Mouse (Mus musculus) midbrain, embryonic 16.5 days (tissue): Measurements from ENCODE around the gene Lgals9. TPM values are rescaled to one million over a fixed set of nuclear protein-coding genes. Genes with fewer than 3 reads are reported as not detected.

Experiments
- ATAC-seq: fragments of 200-750 bp; cut with Nextera tagmentation; 2 replicates; pipeline ENCODE4 v1.8.0; 2017; ENCODE audit warnings: moderate TSS enrichment
- H3K27ac ChIP-seq: fragments of 300-500 bp; sonication (generic); 2 replicates; pipeline ENCODE4 v1.5.1; 2014; ENCODE audit warnings: mild to moderate bottlenecking, low read length, mixed read lengths
- H3K27me3 ChIP-seq: fragments of 300-500 bp; sonication (generic); 2 replicates; pipeline ENCODE4 v1.6.1; 2014; ENCODE audit warnings: low read depth, low read length, mixed read lengths; ENCODE audit not compliant: control insufficient read depth, insufficient read depth
- H3K36me3 ChIP-seq: fragments of 300-500 bp; sonication (generic); 2 replicates; pipeline ENCODE4 v1.6.1; 2014; ENCODE audit warnings: mild to moderate bottlenecking, low read length, moderate library complexity, mixed read lengths; ENCODE audit not compliant: control insufficient read depth, insufficient read depth
- H3K4me1 ChIP-seq: fragments of 300-500 bp; sonication (generic); 2 replicates; pipeline ENCODE4 v1.6.1; 2014; ENCODE audit warnings: mild to moderate bottlenecking, low read length, mixed read lengths; ENCODE audit not compliant: control insufficient read depth, insufficient read depth
- H3K4me2 ChIP-seq: fragments of 300-500 bp; sonication (generic); 2 replicates; pipeline ENCODE4 v1.6.1; 2014; ENCODE audit warnings: mild to moderate bottlenecking, low read length, mixed read lengths
- H3K4me3 ChIP-seq: fragments of 300-500 bp; sonication (generic); 2 replicates; pipeline ENCODE4 v1.5.1; 2014; ENCODE audit warnings: low read depth, mild to moderate bottlenecking, low read length, moderate library complexity, mixed read lengths
- H3K9ac ChIP-seq: fragments of 300-500 bp; sonication (generic); 2 replicates; pipeline ENCODE4 v1.6.1; 2014; ENCODE audit warnings: low read depth, low read length, mixed read lengths
- H3K9me3 ChIP-seq: fragments of 300-500 bp; sonication (generic); replicated peaks from 2 replicates; pipeline ENCODE4 v1.6.1; 2014; ENCODE audit warnings: mild to moderate bottlenecking, low read length, mixed read lengths; ENCODE audit not compliant: control insufficient read depth, poor library complexity, severe bottlenecking
- WGBS: fragments of 180-500 bp; shearing (Covaris S2); extraction: QIAGEN DNeasy Blood & Tissue Kit; methylation state at CpG from one replicate; pipeline ENCODE4 v1.1.7; 2014; 5-methylcytosine and 5-hydroxymethylcytosine counted together
- polyA plus RNA-seq: library from polyadenylated mRNA; unstranded; fragments of >200 nt; fragmentation: Nextera tagmentation; extraction: Ambion mirVana; gene quantifications from 2 replicates; pipeline ENCODE4 v1.2.1, GENCODE M21; 2015

The Lgals9 gene
- polyA plus RNA-seq, 1 experiment from 2014 or later: 8.0 TPM

DNA sequence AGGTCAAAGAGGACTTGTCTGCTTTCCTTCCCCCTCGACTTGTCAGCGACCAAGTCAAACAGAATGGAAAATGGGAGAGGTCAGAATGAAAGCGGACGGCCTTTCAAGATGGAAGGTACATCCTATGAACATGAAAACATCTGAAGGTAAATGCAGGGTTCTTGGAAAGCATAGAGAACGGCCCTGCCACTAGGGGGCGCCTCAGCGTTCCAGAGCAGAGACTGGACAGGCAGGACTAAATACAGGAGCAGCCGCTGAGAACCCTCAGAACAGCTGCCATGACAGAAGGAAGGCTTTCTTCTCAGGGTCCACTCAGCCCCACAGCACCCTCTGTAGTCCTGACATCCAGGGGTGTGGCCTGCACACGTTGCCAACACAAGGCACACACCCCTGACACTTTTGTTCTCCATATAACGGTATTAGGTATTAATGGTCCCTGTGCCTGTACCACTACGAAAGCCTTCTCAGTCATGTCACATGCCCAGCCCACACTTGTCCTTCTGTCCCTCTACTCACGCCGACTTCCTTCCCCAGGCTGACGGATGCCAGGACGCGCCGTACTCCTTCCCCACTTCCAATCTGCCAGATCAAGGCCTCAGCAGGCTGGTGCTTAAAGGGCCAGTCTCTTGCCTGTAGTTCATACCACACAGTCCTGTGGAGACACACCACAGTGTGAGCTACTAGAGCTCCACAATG, 35.2 kb upstream of the Lgals9 start:
- no peak for ATAC-seq
- WGBS: 84% methylated on average over 17 of the region's 17 CpGs
- Histone ChIP-seq H3K27me3 (no peaks in the 10 kb centered on the region), H3K4me3 (no peak overlapping the region), H3K36me3 (peaks cover 7% of the 10 kb centered on the region), H3K4me1 (no peaks in the 10 kb centered on the region), H3K4me2 (no peak overlapping the region), H3K9ac (no peak overlapping the region), H3K9me3 (no peaks in the 10 kb centered on the region), H3K27ac (no peak overlapping the region)

DNA sequence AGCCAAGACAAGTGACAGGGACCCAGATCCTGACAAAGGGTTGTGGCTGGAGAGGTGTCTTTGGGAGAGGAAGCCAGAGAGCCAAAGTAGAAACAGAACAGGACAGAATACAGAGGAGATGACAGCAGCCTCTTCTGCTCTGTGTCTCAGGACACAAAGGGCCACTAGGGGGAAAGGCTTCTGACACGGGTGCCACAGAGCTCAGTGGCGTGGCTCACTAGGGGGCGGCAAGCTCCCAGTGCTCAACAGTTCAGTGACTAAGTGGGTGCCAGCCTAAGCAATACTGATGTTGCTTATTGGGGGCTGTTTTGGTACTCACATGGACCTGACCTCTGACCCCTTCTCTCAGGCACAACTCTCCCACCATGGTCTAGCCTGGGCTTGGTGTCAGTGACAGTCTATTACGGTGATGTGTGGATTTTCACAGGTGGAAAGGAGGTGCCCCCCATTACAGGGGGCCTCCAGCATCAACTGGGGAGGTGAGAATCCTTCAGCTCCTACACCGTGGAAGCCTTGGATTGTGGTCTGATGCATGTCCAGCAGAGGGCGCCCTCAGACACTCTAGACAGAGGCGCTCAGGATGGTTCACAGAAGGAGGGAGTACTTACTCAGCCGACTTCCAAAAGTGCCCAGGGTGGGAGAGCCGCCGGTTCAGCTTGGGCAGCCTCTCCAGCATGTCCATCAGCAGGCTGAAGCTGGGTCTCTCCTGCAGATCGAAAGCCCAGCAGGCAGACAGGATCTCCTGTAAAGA, 34.4 kb upstream of the Lgals9 start:
- Histone ChIP-seq H3K9me3 (no peaks in the 10 kb centered on the region), H3K4me2 (no peak overlapping the region), H3K4me3 (no peak overlapping the region), H3K4me1 (0 out of 2 replicates have a peak, but pooled peaks cover under 1% of the 10 kb centered on the region), H3K27me3 (no peaks in the 10 kb centered on the region), H3K36me3 (peaks cover 7% of the 10 kb centered on the region), H3K9ac (no peak overlapping the region), H3K27ac (no peak overlapping the region)
- WGBS: 49% methylated on average over 11 of the region's 11 CpGs
- no peak for ATAC-seq

DNA sequence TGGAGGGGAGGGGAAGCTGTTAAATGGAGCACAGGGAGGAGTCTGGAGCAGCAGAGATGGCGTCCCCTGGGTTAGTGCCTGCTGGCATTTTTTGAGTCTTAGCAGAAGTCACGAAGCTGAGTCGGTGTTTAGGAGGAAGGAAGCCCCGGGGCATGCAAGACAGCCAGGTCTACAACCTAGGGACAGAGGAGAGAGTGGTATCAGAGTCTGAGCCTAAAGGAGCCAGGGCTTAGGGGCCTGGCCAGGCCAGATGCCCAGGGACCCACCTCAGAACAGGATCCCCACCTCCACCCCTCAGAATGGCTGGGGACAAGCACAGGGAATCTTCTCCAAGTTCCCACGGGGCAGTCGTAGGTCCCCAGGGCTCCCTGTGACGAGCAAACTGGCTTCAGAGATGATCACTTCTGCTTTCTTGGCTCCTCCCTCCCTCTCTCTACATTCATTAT, 32.4 kb upstream of the Lgals9 start:
- no peak overlapping the region for H3K9ac ChIP-seq
- no peak for ATAC-seq
- H3K27ac ChIP-seq: no peak overlapping the region; the same call in 1 of the 2 replicates
- H3K4me1 ChIP-seq: 0 out of 2 replicates have a peak, but pooled peaks cover 3% of the 10 kb centered on the region
- H3K9me3 ChIP-seq: no peaks in the 10 kb centered on the region
- no peaks in the 10 kb centered on the region for H3K27me3 ChIP-seq
- WGBS: 73% methylated on average over 7 of the region's 7 CpGs
- peaks cover 7% of the 10 kb centered on the region for H3K36me3 ChIP-seq
- no peak overlapping the region for H3K4me2 ChIP-seq
- H3K4me3 ChIP-seq: no peak overlapping the region

DNA sequence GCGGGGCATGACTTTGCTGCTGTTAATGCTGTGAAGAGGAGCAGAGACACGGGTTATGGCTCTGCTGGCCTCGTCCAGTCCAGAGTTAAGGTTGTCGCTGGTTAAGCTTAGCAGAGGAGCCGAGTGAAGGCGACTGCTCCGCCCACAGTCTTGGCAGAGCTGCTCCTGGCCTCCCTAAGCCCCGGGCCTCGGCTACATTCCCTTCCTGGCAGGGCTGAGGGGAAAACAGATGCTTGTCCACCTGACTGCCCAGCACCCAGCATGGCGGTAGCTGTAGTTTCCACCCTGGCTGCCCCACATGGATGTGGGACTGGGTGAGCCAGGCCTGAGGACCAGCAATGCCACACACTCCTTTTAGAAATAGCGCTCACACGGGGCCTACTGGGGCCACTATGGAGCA, 31.5 kb upstream of the Lgals9 start:
- Histone ChIP-seq H3K4me2 (no peak overlapping the region), H3K27ac (no peak overlapping the region), H3K9me3 (no peaks in the 10 kb centered on the region), H3K27me3 (no peaks in the 10 kb centered on the region), H3K36me3 (peaks cover 7% of the 10 kb centered on the region), H3K9ac (no peak overlapping the region), H3K4me1 (0 out of 2 replicates have a peak, but pooled peaks cover 3% of the 10 kb centered on the region), H3K4me3 (no peak overlapping the region)
- no peak for ATAC-seq
- WGBS: 48% methylated on average over 12 of the region's 12 CpGs

DNA sequence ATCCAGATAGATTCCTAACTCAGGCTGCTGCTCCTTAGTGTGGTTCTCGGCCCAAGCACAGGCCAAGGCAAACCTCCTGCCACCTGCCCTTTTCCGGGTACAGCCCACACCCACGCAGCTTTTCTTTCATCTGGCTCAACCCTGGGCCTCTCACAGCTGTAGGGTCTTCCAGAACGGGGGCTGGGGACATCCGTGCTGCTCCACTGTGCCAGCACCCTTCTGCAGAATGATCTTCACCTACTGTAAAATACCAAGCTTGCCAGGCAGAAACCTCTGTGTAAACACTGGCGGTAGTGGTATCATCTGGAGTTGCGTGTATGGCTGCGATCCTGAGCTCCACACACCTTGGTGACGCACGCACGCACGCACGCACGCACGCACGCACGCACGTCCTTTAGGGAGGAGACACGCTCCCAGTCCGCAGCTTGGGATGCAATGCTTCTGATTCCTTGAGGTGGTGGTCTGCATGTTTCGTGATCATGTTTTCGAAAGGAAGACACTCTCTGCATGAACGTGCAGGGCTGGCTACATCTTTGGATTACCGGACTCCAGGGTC, 31.0 kb upstream of the Lgals9 start:
- Histone ChIP-seq H3K4me2 (no peak overlapping the region), H3K27ac (no peak overlapping the region), H3K4me3 (no peak overlapping the region), H3K27me3 (no peaks in the 10 kb centered on the region), H3K4me1 (0 out of 2 replicates have a peak, but pooled peaks cover 3% of the 10 kb centered on the region), H3K9ac (no peak overlapping the region), H3K36me3 (peaks cover 7% of the 10 kb centered on the region), H3K9me3 (no peaks in the 10 kb centered on the region)
- no peak for ATAC-seq
- WGBS: 90% methylated on average over 24 of the region's 24 CpGs

DNA sequence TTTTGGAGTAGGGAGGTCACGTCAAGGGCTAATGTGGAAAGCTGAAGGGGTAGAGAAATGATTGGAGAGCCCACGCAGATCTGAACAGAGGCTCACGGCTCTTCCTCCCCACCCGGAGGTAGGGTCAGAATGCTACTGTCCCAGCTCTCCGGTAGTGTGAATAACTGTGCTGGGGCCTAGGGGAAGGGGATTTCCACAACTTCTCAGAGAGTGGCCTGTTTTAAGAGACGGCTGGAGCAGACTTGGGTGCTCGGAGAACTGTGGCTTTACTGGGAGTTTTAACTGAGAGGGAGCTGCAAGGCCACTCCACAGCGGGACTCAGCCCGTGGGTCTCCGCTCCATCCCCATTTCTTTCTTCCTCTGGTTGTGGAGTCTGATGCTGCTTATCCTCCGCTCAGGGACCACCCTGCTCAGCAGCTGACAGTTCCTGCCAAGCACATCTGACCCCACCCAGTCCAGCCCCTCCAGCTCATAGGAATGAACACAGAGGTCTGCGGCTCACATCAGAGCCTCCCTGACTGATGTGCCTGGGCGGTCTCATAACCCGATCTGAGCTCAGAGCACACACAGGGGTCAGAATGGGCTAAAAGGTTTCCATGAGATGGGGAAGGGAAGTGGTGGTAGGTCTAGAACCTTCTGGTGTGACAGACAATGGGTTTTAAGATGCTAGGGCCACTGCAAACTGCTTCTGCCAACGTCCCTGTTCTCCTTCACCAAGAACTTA, 30.0 kb upstream of the Lgals9 start:
- no peaks in the 10 kb centered on the region for H3K27me3 ChIP-seq
- 71% methylated on average over 15 of the region's 15 CpGs for WGBS
- 0 out of 2 replicates have a peak, but pooled peaks cover 3% of the 10 kb centered on the region for H3K4me1 ChIP-seq
- H3K4me2 ChIP-seq: no peak overlapping the region
- no peak for ATAC-seq
- H3K9ac ChIP-seq: no peak overlapping the region
- H3K36me3 ChIP-seq: peaks cover 7% of the 10 kb centered on the region
- H3K4me3 ChIP-seq: no peak overlapping the region
- no peaks in the 10 kb centered on the region for H3K9me3 ChIP-seq
- no peak overlapping the region for H3K27ac ChIP-seq

DNA sequence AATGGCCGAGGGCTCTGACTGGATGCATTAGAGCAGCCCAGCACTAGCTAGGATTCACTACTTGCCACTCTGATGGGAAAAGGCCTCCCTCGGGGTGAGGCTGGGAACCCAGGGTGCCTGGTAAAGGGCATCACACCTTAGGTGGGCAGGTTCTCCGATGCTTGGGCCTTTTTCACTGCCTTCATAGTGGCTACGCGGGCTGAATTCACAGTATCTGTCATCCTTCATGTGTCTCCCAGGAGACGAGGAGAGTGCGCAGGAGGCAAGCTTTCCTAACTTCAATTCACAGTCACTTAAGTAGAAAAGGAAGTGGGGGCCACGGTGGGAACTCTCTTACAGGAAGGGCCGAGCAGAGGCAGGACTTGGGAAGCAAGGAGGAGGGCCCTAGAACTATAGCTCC, 29.1 kb upstream of the Lgals9 start:
- no peak overlapping the region for H3K9ac ChIP-seq
- 65% methylated on average over 9 of the region's 9 CpGs for WGBS
- no peak overlapping the region for H3K4me3 ChIP-seq
- H3K4me2 ChIP-seq: no peak overlapping the region
- H3K27me3 ChIP-seq: no peaks in the 10 kb centered on the region
- ATAC-seq: no peak
- no peaks in the 10 kb centered on the region for H3K9me3 ChIP-seq
- H3K36me3 ChIP-seq: peaks cover 2% of the 10 kb centered on the region; the same call in 1 of the 2 replicates
- H3K4me1 ChIP-seq: 0 out of 2 replicates have a peak, but pooled peaks cover 3% of the 10 kb centered on the region
- no peak overlapping the region for H3K27ac ChIP-seq

DNA sequence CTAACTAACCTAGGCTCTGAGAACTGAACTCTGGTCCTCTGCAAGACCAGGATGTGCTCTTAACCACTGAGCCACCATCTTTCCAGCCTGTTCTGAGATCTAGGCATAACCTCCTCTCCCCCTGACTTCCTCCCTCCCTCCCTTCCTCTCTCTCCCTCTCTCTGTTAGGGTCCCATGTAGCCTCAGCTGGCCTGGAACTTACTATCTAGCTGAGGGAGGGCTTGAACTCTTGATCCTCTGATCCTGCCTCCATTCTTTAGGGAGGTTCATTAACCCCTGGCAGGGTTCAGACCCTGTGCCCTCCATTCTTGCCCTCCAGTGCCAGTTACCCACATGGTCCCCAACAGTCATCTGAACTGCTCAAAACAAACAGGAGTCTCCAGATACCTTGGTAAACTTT, 28.3 kb upstream of the Lgals9 start:
- H3K4me2 ChIP-seq: no peak overlapping the region
- no peak overlapping the region for H3K9ac ChIP-seq
- H3K9me3 ChIP-seq: no peaks in the 10 kb centered on the region
- H3K4me3 ChIP-seq: no peak overlapping the region
- H3K27me3 ChIP-seq: no peaks in the 10 kb centered on the region
- no peak overlapping the region for H3K27ac ChIP-seq
- H3K4me1 ChIP-seq: 0 out of 2 replicates have a peak, but pooled peaks cover 3% of the 10 kb centered on the region
- H3K36me3 ChIP-seq: peaks cover 2% of the 10 kb centered on the region; the same call in 1 of the 2 replicates
- ATAC-seq: no peak
